Mouse (Mus musculus): ENCODE measurements around the gene Mrps25. TPM values are rescaled to one million over a fixed set of nuclear protein-coding genes. Genes with fewer than 3 reads are reported as not detected.

The Mrps25 gene
- 70.1 and 71.9 TPM in 2 replicates for polyA plus RNA-seq (2016; fragmentation: Nextera tagmentation; extraction: Ambion mirVana)

GRCm38 (mm10) chr6:92183621-92184131, at the start of gene Mrps25:
TSS of gene Mrps25 (minus strand) at chr6:92184033.
- under 1% methylated on average over 42 of the region's 42 CpGs for WGBS
- H3K27me3 ChIP-seq = no peaks in the 10 kb centered on the region
- H3K27ac ChIP-seq (replicated peaks) = no peak within 1 kb of the TSS
- H3K4me3 ChIP-seq = peak within 1 kb of the TSS; percentile 78
- H3K36me3 ChIP-seq = peaks cover 46% of the 10 kb centered on the region
- peak within 1 kb of the TSS; percentile 76 for H3K9ac ChIP-seq (replicated peaks)
- peak within 1 kb of the TSS; percentile 83 for H3K4me2 ChIP-seq (replicated peaks)
- peaks cover 6% of the 10 kb centered on the region; the same call in 1 of the 2 replicates for H3K9me3 ChIP-seq
- peak; percentile 93 for ATAC-seq (ENCODE audit: low FRiP score, low read depth)
- H3K4me1 ChIP-seq = peaks cover 9% of the 10 kb centered on the region

GRCm38 (mm10) chr6:92231762-92232161, 47.9 kb upstream of the Mrps25 start:
- 80% methylated on average over 4 of the region's 4 CpGs for WGBS
- no peak for ATAC-seq (ENCODE audit: low FRiP score, low read depth)
- H3K4me3 ChIP-seq = no peak overlapping the region

GRCm38 (mm10) chr6:92231356-92231755, 47.5 kb upstream of the Mrps25 start:
- no peak overlapping the region for H3K9ac ChIP-seq (replicated peaks)
- no peaks in the 10 kb centered on the region for H3K4me1 ChIP-seq
- H3K4me2 ChIP-seq (replicated peaks) = no peak overlapping the region
- H3K27me3 ChIP-seq = no peaks in the 10 kb centered on the region
- H3K36me3 ChIP-seq = no peaks in the 10 kb centered on the region
- no peak overlapping the region for H3K27ac ChIP-seq (replicated peaks)
- 62% methylated on average over 1 of the region's 1 CpGs for WGBS
- H3K4me3 ChIP-seq = no peak overlapping the region
- H3K9me3 ChIP-seq = no peaks in the 10 kb centered on the region
- no peak for ATAC-seq (ENCODE audit: low FRiP score, low read depth)

More at GRCm38 (mm10) chr6:92231762-92232161, 47.9 kb upstream of the Mrps25 start:
- H3K4me1 ChIP-seq = no peaks in the 10 kb centered on the region
- no peak overlapping the region for H3K9ac ChIP-seq (replicated peaks)
- H3K27me3 ChIP-seq = no peaks in the 10 kb centered on the region
- H3K9me3 ChIP-seq = no peaks in the 10 kb centered on the region
- no peaks in the 10 kb centered on the region for H3K36me3 ChIP-seq
- H3K27ac ChIP-seq (replicated peaks) = no peak overlapping the region
- H3K4me2 ChIP-seq (replicated peaks) = no peak overlapping the region

- Histone ChIP-seq H3K27me3 (no peaks in the 10 kb centered on the region), H3K27ac (replicated peaks) (no peak overlapping the region), H3K4me2 (replicated peaks) (no peak overlapping the region), H3K9ac (replicated peaks) (no peak overlapping the region), H3K4me1 (no peaks in the 10 kb centered on the region), H3K9me3 (no peaks in the 10 kb centered on the region), H3K4me3 (no peak overlapping the region), H3K36me3 (no peaks in the 10 kb centered on the region)
- 86% methylated on average over 2 of the region's 2 CpGs for WGBS
- ATAC-seq (ENCODE audit: low FRiP score, low read depth) = no peak
Measured at GRCm38 (mm10) chr6:92229586-92229985, 45.8 kb upstream of the Mrps25 start.

- H3K27me3 ChIP-seq = no peaks in the 10 kb centered on the region
- no peaks in the 10 kb centered on the region for H3K9me3 ChIP-seq
- H3K4me2 ChIP-seq (replicated peaks) = no peak overlapping the region
- H3K36me3 ChIP-seq = no peaks in the 10 kb centered on the region
- no peak overlapping the region for H3K27ac ChIP-seq (replicated peaks)
- no peak overlapping the region for H3K9ac ChIP-seq (replicated peaks)
- ATAC-seq (ENCODE audit: low FRiP score, low read depth) = no peak
- no peaks in the 10 kb centered on the region for H3K4me1 ChIP-seq
- H3K4me3 ChIP-seq = no peak overlapping the region
Measured at GRCm38 (mm10) chr6:92229103-92229502, 45.3 kb upstream of the Mrps25 start.

GRCm38 (mm10) chr6:92224981-92225380, 41.1 kb upstream of the Mrps25 start:
- Histone ChIP-seq H3K4me2 (replicated peaks) (no peak overlapping the region), H3K36me3 (no peaks in the 10 kb centered on the region), H3K27ac (replicated peaks) (no peak overlapping the region), H3K4me1 (no peaks in the 10 kb centered on the region), H3K9ac (replicated peaks) (no peak overlapping the region), H3K9me3 (no peaks in the 10 kb centered on the region), H3K27me3 (no peaks in the 10 kb centered on the region), H3K4me3 (no peak overlapping the region)
- no peak for ATAC-seq (ENCODE audit: low FRiP score, low read depth)
- 79% methylated on average over 1 of the region's 1 CpGs for WGBS

- no peaks in the 10 kb centered on the region for H3K9me3 ChIP-seq
- H3K4me2 ChIP-seq (replicated peaks) = no peak overlapping the region
- no peaks in the 10 kb centered on the region for H3K4me1 ChIP-seq
- no peaks in the 10 kb centered on the region for H3K36me3 ChIP-seq
- no peak overlapping the region for H3K4me3 ChIP-seq
- H3K9ac ChIP-seq (replicated peaks) = no peak overlapping the region
- no peak overlapping the region for H3K27ac ChIP-seq (replicated peaks)
- 86% methylated on average over 3 of the region's 3 CpGs for WGBS
- no peak for ATAC-seq (ENCODE audit: low FRiP score, low read depth)
- H3K27me3 ChIP-seq = no peaks in the 10 kb centered on the region
Measured at GRCm38 (mm10) chr6:92222021-92222420, 38.2 kb upstream of the Mrps25 start.

- no peak overlapping the region for H3K9ac ChIP-seq (replicated peaks)
- no peak overlapping the region for H3K4me3 ChIP-seq
- no peak for ATAC-seq (ENCODE audit: low FRiP score, low read depth)
- H3K4me1 ChIP-seq = no peaks in the 10 kb centered on the region
- no peak overlapping the region for H3K27ac ChIP-seq (replicated peaks)
- no peaks in the 10 kb centered on the region for H3K36me3 ChIP-seq
- no peaks in the 10 kb centered on the region for H3K27me3 ChIP-seq
- whole genome bisulfite sequencing = 89% methylated on average over 6 of the region's 6 CpGs
- no peak overlapping the region for H3K4me2 ChIP-seq (replicated peaks)
- H3K9me3 ChIP-seq = no peaks in the 10 kb centered on the region
Measured at GRCm38 (mm10) chr6:92221604-92222003, 37.8 kb upstream of the Mrps25 start.

GRCm38 (mm10) chr6:92219445-92219844, 35.6 kb upstream of the Mrps25 start:
- Histone ChIP-seq H3K4me3 (no peak overlapping the region), H3K27me3 (no peaks in the 10 kb centered on the region), H3K36me3 (no peaks in the 10 kb centered on the region), H3K27ac (replicated peaks) (no peak overlapping the region), H3K4me1 (peaks cover 3% of the 10 kb centered on the region; the same call in 1 of the 2 replicates), H3K4me2 (replicated peaks) (no peak overlapping the region), H3K9me3 (no peaks in the 10 kb centered on the region), H3K9ac (replicated peaks) (no peak overlapping the region)
- no peak for ATAC-seq (ENCODE audit: low FRiP score, low read depth)
- 51% methylated on average over 3 of the region's 3 CpGs for WGBS

- H3K4me3 ChIP-seq = peak within 1 kb of the TSS; percentile 96
- H3K36me3 ChIP-seq = peaks cover 9% of the 10 kb centered on the region; the same call in 1 of the 2 replicates
- no peaks in the 10 kb centered on the region for H3K9me3 ChIP-seq
- H3K27me3 ChIP-seq = no peaks in the 10 kb centered on the region
- WGBS = 10% methylated on average over 35 of the region's 35 CpGs
- H3K27ac ChIP-seq (replicated peaks) = peak within 1 kb of the TSS; percentile 85
- ATAC-seq (ENCODE audit: low FRiP score, low read depth) = peak; percentile 97
- H3K9ac ChIP-seq (replicated peaks) = peak within 1 kb of the TSS; percentile 88
- H3K4me2 ChIP-seq (replicated peaks) = peak within 1 kb of the TSS; percentile 97
- peaks cover 18% of the 10 kb centered on the region for H3K4me1 ChIP-seq
Measured at GRCm38 (mm10) chr6:92214773-92215449, 31.1 kb upstream of the Mrps25 start, which contains the start of gene Rbsn. TSS of gene Rbsn (minus strand) at chr6:92214925.

GRCm38 (mm10) chr6:92214055-92214772, 30.4 kb upstream of the Mrps25 start:
- peaks cover 9% of the 10 kb centered on the region; the same call in 1 of the 2 replicates for H3K36me3 ChIP-seq
- no peaks in the 10 kb centered on the region for H3K9me3 ChIP-seq
- no peaks in the 10 kb centered on the region for H3K27me3 ChIP-seq
- WGBS = under 1% methylated on average over 47 of the region's 48 CpGs
- H3K4me2 ChIP-seq (replicated peaks) = peak overlapping the region; percentile 97
- H3K4me1 ChIP-seq = peaks cover 18% of the 10 kb centered on the region
- peak overlapping the region; percentile 85 for H3K27ac ChIP-seq (replicated peaks)
- H3K9ac ChIP-seq (replicated peaks) = peak overlapping the region; percentile 88
- ATAC-seq (ENCODE audit: low FRiP score, low read depth) = peak; percentile 82
- H3K4me3 ChIP-seq = peak overlapping the region; percentile 96

- no peaks in the 10 kb centered on the region for H3K27me3 ChIP-seq
- no peak overlapping the region for H3K4me3 ChIP-seq
- no peak for ATAC-seq (ENCODE audit: low FRiP score, low read depth)
- H3K9me3 ChIP-seq = no peaks in the 10 kb centered on the region
- WGBS = 93% methylated on average over 8 of the region's 8 CpGs
- no peak overlapping the region for H3K9ac ChIP-seq (replicated peaks)
- no peak overlapping the region for H3K27ac ChIP-seq (replicated peaks)
- H3K36me3 ChIP-seq = peaks cover 57% of the 10 kb centered on the region
- no peak overlapping the region for H3K4me2 ChIP-seq (replicated peaks)
- H3K4me1 ChIP-seq = no peaks in the 10 kb centered on the region
Measured at GRCm38 (mm10) chr6:92199414-92199813, 15.6 kb upstream of the Mrps25 start.
